Mouse (Mus musculus) liver, embryonic 16.5 days (tissue): ENCODE measurements around the gene Strn. TPM values are rescaled to one million over a fixed set of nuclear protein-coding genes. Genes with fewer than 3 reads are reported as not detected.

ENCODE experiments used
- ATAC-seq: fragments of 200-750 bp; cut with Nextera tagmentation; 2 replicates; pipeline ENCODE4 v1.8.0; 2017; ENCODE audit warnings: low read depth, mild to moderate bottlenecking, moderate number of reproducible peaks, moderate library complexity
- H3K27ac ChIP-seq: fragments of 300-500 bp; sonication (generic); 2 replicates; pipeline ENCODE4 v1.5.1; 2014; ENCODE audit warnings: mild to moderate bottlenecking, low read length
- H3K27me3 ChIP-seq: fragments of 300-500 bp; sonication (generic); 2 replicates; pipeline ENCODE4 v1.6.1; 2014; ENCODE audit warnings: low read depth, low read length, mixed read lengths; ENCODE audit not compliant: control insufficient read depth, insufficient read depth
- H3K36me3 ChIP-seq: fragments of 300-500 bp; sonication (generic); 2 replicates; pipeline ENCODE4 v1.6.1; 2014; ENCODE audit warnings: mild to moderate bottlenecking; ENCODE audit not compliant: control insufficient read depth, insufficient read depth
- H3K4me1 ChIP-seq: fragments of 300-500 bp; sonication (generic); 2 replicates; pipeline ENCODE4 v1.6.1; 2014; ENCODE audit warnings: low read depth, low read length, mixed read lengths; ENCODE audit not compliant: control insufficient read depth
- H3K4me2 ChIP-seq: fragments of 300-500 bp; sonication (generic); 2 replicates; pipeline ENCODE4 v1.6.1; 2014; ENCODE audit warnings: low read depth, low read length, mixed read lengths
- H3K4me3 ChIP-seq: fragments of 300-500 bp; sonication (generic); 2 replicates; pipeline ENCODE4 v1.5.1; 2014; ENCODE audit warnings: low read depth, mild to moderate bottlenecking, low read length
- H3K9ac ChIP-seq: fragments of 300-500 bp; sonication (generic); 2 replicates; pipeline ENCODE4 v1.6.1; 2014; ENCODE audit warnings: low read depth, low read length
- H3K9me3 ChIP-seq: fragments of 300-500 bp; sonication (generic); replicated peaks from 2 replicates; pipeline ENCODE4 v1.6.1; 2016; ENCODE audit warnings: low read length; ENCODE audit not compliant: control insufficient read depth
- WGBS: fragments of 180-500 bp; shearing (Covaris S2); extraction: QIAGEN DNeasy Blood & Tissue Kit; methylation state at CpG from one replicate; pipeline ENCODE4 v1.1.7; 2014; ENCODE audit not compliant: insufficient replicate concordance; 5-methylcytosine and 5-hydroxymethylcytosine counted together
- polyA plus RNA-seq: library from polyadenylated mRNA; unstranded; fragments of >200 nt; fragmentation: Nextera tagmentation; extraction: Ambion mirVana; gene quantifications from 2 replicates; pipeline ENCODE4 v1.2.1, GENCODE M21; 2015

Strn gene
- polyA plus RNA-seq, 1 experiment from 2014 or later, result 2.6 TPM

DNA sequence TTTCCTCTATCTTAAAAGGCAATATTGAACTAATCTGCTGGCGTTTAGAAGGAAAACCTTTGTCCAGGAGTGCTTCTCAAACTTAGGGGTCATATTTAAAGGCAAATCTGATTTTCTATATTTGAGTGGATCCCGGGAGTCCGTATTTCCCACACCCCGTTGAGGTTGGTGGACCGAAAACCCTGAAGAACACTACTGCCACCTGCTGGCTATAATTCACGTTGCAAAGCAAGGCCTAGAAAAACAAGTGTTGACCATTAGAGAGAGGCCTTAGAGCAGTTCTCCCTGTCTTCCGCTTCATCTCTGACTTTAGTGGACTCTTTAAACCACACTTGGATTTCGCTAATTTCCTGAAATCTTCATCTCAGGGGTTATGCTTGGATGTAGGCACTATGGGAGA is 133.1 kb downstream of the Strn start:
- no peak overlapping the region for H3K27ac ChIP-seq
- H3K4me1 ChIP-seq, result no peaks in the 10 kb centered on the region
- H3K36me3 ChIP-seq, result no peaks in the 10 kb centered on the region
- H3K4me2 ChIP-seq, result no peak overlapping the region
- no peak for ATAC-seq
- H3K9me3 ChIP-seq, result no peaks in the 10 kb centered on the region
- WGBS, result 22% methylated on average over 8 of the region's 8 CpGs
- no peaks in the 10 kb centered on the region for H3K27me3 ChIP-seq
- no peak overlapping the region for H3K4me3 ChIP-seq
- no peak overlapping the region for H3K9ac ChIP-seq

DNA sequence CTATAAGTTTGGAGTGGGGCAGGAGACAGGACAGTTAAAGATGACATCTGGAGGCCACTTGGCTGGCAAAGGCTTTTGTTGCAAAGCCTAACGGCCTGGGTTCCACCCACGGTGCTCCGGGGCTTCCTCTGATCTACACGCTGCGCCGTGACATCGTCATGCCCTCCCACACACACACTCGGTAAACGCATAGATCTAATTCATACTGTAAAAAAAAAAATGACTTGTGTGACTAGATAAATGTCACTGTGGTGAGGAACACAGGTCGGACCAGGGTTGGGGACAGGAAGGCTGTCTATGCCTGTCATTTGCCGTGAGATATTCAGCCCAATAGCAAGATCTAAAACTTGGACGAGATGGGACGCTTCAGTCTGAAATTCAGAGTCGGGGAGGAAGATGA is 134.7 kb downstream of the Strn start:
- Histone ChIP-seq H3K27ac (no peak overlapping the region), H3K9ac (no peak overlapping the region), H3K4me1 (no peaks in the 10 kb centered on the region), H3K27me3 (no peaks in the 10 kb centered on the region), H3K36me3 (no peaks in the 10 kb centered on the region), H3K4me3 (no peak overlapping the region), H3K9me3 (no peaks in the 10 kb centered on the region), H3K4me2 (no peak overlapping the region)
- no peak for ATAC-seq
- 73% methylated on average over 14 of the region's 14 CpGs for WGBS

DNA sequence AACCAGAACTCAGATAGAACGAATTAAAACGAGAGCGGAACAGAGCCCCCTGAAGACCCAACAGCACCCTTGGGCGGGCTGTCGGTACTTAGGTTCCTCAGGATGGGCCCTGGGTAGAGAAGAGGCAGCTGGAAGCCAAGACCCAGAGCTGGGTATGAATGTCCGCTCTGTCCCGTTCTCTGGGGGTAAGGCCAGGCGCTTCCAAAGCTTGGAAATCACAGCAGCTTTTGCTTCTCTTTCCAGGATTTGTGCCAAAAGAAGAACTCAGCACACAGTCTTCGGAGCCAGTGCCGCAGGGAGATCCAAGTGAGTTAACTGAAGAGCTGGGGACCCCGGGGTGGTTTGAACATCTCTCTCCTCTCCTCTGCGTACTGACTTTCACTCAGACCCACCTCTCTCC is 135.4 kb downstream of the Strn start:
- no peaks in the 10 kb centered on the region for H3K27me3 ChIP-seq
- no peak overlapping the region for H3K27ac ChIP-seq
- H3K9ac ChIP-seq, result no peak overlapping the region
- H3K4me1 ChIP-seq, result no peaks in the 10 kb centered on the region
- WGBS, result 80% methylated on average over 12 of the region's 12 CpGs
- no peak for ATAC-seq
- H3K4me2 ChIP-seq, result no peak overlapping the region
- H3K4me3 ChIP-seq, result no peak overlapping the region
- H3K36me3 ChIP-seq, result no peaks in the 10 kb centered on the region
- no peaks in the 10 kb centered on the region for H3K9me3 ChIP-seq

DNA sequence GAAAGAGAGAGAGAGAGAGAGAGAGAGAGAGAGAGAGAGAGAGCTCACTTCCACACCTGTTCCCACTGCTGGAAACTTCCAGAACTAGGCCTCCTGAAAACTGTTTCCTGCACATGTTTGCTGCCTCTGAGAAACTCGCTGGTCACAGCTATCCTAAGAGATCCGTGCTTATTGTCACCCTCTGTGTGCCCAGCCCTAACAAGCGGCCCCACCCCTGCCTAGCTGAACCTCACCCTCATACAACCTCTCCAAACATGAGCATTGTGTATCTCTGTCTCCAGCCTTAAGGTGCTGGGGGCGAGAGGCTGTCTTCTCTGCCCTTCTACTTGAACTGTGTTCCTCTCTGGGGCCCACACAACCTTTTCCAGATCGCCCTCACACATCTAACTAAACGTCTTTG is 136.0 kb downstream of the Strn start:
- H3K4me2 ChIP-seq, result no peak overlapping the region
- 46% methylated on average over 6 of the region's 6 CpGs for WGBS

More for the DNA sequence above, 136.0 kb downstream of the Strn start:
- Histone ChIP-seq H3K9me3 (no peaks in the 10 kb centered on the region), H3K4me1 (no peaks in the 10 kb centered on the region), H3K9ac (no peak overlapping the region), H3K4me3 (no peak overlapping the region), H3K27me3 (no peaks in the 10 kb centered on the region), H3K27ac (no peak overlapping the region), H3K36me3 (no peaks in the 10 kb centered on the region)
- no peak for ATAC-seq

Other genes with a start within 250 kb of the Strn start
- 0.06 and 0.16 TPM in 2 replicates for gene Vit, start 229.1 kb downstream of the Strn start, polyA plus RNA-seq
- gene Heatr5b, start 98.2 kb upstream of the Strn start, polyA plus RNA-seq, result 4.4 and 4.7 TPM in 2 replicates
- gene Gpatch11, start 98.4 kb upstream of the Strn start, polyA plus RNA-seq, result 13.0 and 14.5 TPM in 2 replicates
- gene Eif2ak2, start 145.4 kb upstream of the Strn start, polyA plus RNA-seq, result 5.9 and 6.9 TPM in 2 replicates
- gene Sult6b1, start 169.8 kb upstream of the Strn start, polyA plus RNA-seq, result 0.05 TPM in 1 of 2 replicates, not detected in the other
- 43.0 and 45.0 TPM in 2 replicates for gene Cebpzos, start 179.3 kb upstream of the Strn start, polyA plus RNA-seq
- 22.5 and 22.9 TPM in 2 replicates for gene Cebpz, start 199.9 kb upstream of the Strn start, polyA plus RNA-seq
- 22.7 and 23.6 TPM in 2 replicates for gene Ndufaf7, start 199.9 kb upstream of the Strn start, polyA plus RNA-seq